Mouse (Mus musculus) liver, embryonic 14.5 days (tissue): Measurements from ENCODE around the gene Xpo6. TPM values are rescaled to one million over a fixed set of nuclear protein-coding genes. Genes with fewer than 3 reads are reported as not detected.
A peak's percentile ranks its signal among the peaks of the same experiment; 100 is the strongest.

Experiments used
- ATAC-seq: fragments of 200-750 bp; cut with Nextera tagmentation; 2 replicates; pipeline ENCODE4 v1.8.0; 2017; ENCODE audit warnings: moderate number of reproducible peaks, mild to moderate bottlenecking, moderate library complexity; ENCODE audit not compliant: insufficient read depth
- DNase-seq, 3 experiments: peaks; one replicate each; pipeline ENCODE4 v3.0.0-alpha.2; 2012 to 2013; ENCODE audit warnings: low read depth in 3 of 3, low spot score in 3 of 3
- H3K27ac ChIP-seq: fragments of 300-500 bp; sonication (generic); 2 replicates; pipeline ENCODE4 v1.5.1; 2014; ENCODE audit warnings: moderate library complexity, mild to moderate bottlenecking, control low read depth, inconsistent platforms
- H3K27me3 ChIP-seq: fragments of 300-500 bp; sonication (generic); 2 replicates; pipeline ENCODE4 v1.6.1; 2014; ENCODE audit warnings: mild to moderate bottlenecking, low read length, moderate library complexity; ENCODE audit not compliant: control insufficient read depth, insufficient read depth
- H3K36me3 ChIP-seq: fragments of 300-500 bp; sonication (generic); replicated peaks from 2 replicates; pipeline ENCODE4 v1.6.1; 2014; ENCODE audit warnings: low read depth; ENCODE audit not compliant: control insufficient read depth, insufficient read depth
- H3K4me1 ChIP-seq, 2 experiments: fragments of 200-500 bp in 1 of 2; fragments of 300-500 bp in 1 of 2; sonication (generic) in 1 of 2; replicated peaks; 2 replicates each; pipeline ENCODE4 v1.6.1; 2012 to 2014; ENCODE audit warnings: antibody characterized with exemption in 1 of 2, inconsistent platforms in 1 of 2, low read length in 1 of 2; ENCODE audit not compliant: control insufficient read depth in 2 of 2, insufficient read depth in 2 of 2
- H3K4me2 ChIP-seq: fragments of 300-500 bp; sonication (generic); 2 replicates; pipeline ENCODE4 v1.6.1; 2014; ENCODE audit warnings: low read depth, mild to moderate bottlenecking, control low read depth, moderate library complexity
- H3K4me3 ChIP-seq, 2 experiments: fragments of 200-500 bp in 1 of 2; fragments of 300-500 bp in 1 of 2; sonication (generic) in 1 of 2; 2 replicates each; pipeline ENCODE4 v1.5.1; 2012 to 2014; ENCODE audit warnings: low read depth in 2 of 2, low read length in 2 of 2, mild to moderate bottlenecking in 2 of 2, control low read depth in 1 of 2, inconsistent platforms in 1 of 2, moderate library complexity in 1 of 2; ENCODE audit not compliant: insufficient read depth in 1 of 2
- H3K9ac ChIP-seq: fragments of 300-500 bp; sonication (generic); replicated peaks from 2 replicates; pipeline ENCODE4 v1.6.1; 2014; ENCODE audit warnings: mild to moderate bottlenecking, control low read depth, moderate library complexity
- H3K9me3 ChIP-seq: fragments of 300-500 bp; sonication (generic); 2 replicates; pipeline ENCODE4 v1.6.1; 2016; ENCODE audit warnings: low read length, mixed read lengths; ENCODE audit not compliant: control insufficient read depth
- CTCF ChIP-seq: IDR thresholded peaks from 2 replicates; pipeline ENCODE4 v1.5.1; 2016; ENCODE audit warnings: antibody characterized with exemption, low read depth, control low read depth
- EP300 ChIP-seq: IDR thresholded peaks from 2 replicates; pipeline ENCODE4 v1.6.1; 2016; ENCODE audit warnings: antibody characterized with exemption, low read depth
- WGBS: fragments of 180-500 bp; shearing (Covaris S2); extraction: QIAGEN DNeasy Blood & Tissue Kit; methylation state at CpG from one replicate; pipeline ENCODE4 v1.1.7; 2014; ENCODE audit not compliant: insufficient replicate concordance; 5-methylcytosine and 5-hydroxymethylcytosine counted together
- polyA plus RNA-seq, 2 experiments: library from polyadenylated mRNA; depleted of rRNA in 1 of 2; stranded (reverse) in 1 of 2; unstranded in 1 of 2; fragments of >200 nt; fragmentation: Nextera tagmentation in 1 of 2; extraction: Ambion mirVana in 1 of 2; gene quantifications; 2 replicates each; pipeline versions ENCODE4 v1.2.1 to v1.2.3; 2012 to 2014

Gene Xpo6
- polyA plus RNA-seq, 2 experiments, result 18.2 to 47.5 TPM

DNA sequence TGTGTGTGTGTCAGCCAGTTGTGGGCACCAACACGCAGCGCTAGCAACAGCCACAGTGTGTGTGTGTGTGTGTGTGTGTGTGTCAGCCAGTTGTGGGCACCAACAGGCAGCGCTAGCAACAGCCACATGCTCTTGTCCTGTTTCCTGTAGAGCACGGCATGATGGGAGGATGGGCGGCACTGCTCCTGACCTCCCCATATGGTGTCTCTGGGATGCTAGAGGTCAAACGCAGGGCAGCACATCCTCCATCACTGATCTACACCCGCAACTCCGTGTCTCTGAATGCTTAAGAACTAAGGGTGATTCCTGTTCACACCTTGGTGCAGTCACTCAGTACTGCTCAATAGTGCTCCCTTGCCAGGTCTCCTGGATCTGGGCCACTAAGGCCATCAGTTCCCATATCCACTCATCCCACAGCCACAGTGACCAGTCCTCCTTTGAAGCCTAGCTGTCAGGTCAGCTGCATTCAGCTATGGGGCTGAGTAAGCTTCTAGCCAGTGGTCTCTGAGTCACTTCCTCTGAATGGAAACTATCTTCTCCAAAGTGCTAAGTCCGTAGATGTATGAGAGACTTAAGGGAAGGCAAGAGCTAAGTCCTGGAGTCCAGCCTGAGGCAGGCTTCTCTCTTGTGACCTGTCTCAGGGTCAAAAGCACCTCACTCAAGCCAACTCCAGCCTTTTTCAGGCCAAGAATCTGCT, 102.9 kb downstream of the Xpo6 start:
- Histone ChIP-seq H3K27me3 (no peaks in the 10 kb centered on the region), H3K9ac (no peak overlapping the region), H3K9me3 (no peaks in the 10 kb centered on the region), H3K27ac (no peak overlapping the region), H3K4me1 (no peaks in the 10 kb centered on the region), H3K36me3 (peaks cover 13% of the 10 kb centered on the region; the same call in 1 of the 2 replicates), H3K4me3 (no peak overlapping the region), H3K4me2 (no peak overlapping the region)
- ATAC-seq (0 out of 2 replicates have a peak, but pooled peaks have one; percentile 19), DNase-seq (no peak)
- TF ChIP-seq EP300 (no peak), CTCF (no peak)
- WGBS, result 67% methylated on average over 7 of the region's 9 CpGs

DNA sequence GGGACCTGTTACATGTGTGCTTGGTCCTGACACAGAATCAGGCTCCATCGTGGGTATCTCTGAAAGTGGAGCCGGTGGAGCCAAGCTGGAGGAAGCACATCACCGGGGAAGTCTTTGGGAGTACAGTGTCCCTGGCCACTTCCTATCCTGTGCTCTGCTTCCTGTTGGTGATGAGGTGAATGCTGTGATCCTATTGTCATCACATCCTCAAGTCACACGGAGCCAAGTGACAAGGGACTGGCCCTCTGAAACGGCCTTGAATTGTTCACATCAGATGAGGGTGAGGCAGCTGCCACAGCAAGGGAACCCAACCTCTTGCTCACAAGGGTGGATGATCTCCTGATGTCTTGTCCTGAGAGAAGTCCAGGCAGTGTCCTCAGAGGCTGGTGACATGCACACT, 103.7 kb downstream of the Xpo6 start:
- DNase-seq (no peak), ATAC-seq (no peak)
- Histone ChIP-seq H3K4me2 (no peak overlapping the region), H3K9me3 (no peaks in the 10 kb centered on the region), H3K9ac (no peak overlapping the region), H3K4me3 (no peak overlapping the region), H3K27me3 (no peaks in the 10 kb centered on the region), H3K36me3 (peaks cover 8% of the 10 kb centered on the region; the same call in 1 of the 2 replicates), H3K4me1 (no peaks in the 10 kb centered on the region), H3K27ac (no peak overlapping the region)
- WGBS, result 37% methylated on average over 5 of the region's 5 CpGs
- TF ChIP-seq CTCF (no peak), EP300 (no peak)

DNA sequence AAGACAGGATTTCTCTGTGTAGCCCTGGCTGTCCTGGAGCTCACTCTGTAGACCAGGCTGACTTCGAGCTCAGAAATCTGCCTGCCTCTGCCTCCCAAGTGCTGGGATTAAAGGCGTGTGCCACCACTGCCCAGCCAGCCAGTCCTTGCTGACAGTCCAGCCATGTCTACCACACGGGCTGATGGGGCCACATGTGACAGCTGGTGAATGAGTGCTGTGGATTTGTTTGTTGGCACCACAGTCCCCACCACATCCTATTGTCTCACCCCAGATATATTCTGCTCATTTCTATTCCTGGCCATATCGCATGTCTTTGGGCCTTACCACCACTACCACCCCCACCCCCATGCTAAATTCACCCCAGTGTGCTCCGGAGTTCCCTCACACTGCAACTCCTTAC, 105.6 kb downstream of the Xpo6 start:
- no peaks in the 10 kb centered on the region for H3K4me1 ChIP-seq
- H3K27ac ChIP-seq, result no peak overlapping the region
- H3K27me3 ChIP-seq, result no peaks in the 10 kb centered on the region
- no peak for ATAC-seq
- no peak overlapping the region for H3K4me2 ChIP-seq
- 64% methylated on average over 5 of the region's 5 CpGs for WGBS
- H3K4me3 ChIP-seq, result no peak overlapping the region
- no peaks in the 10 kb centered on the region for H3K9me3 ChIP-seq
- no peak overlapping the region for H3K9ac ChIP-seq
- TF ChIP-seq EP300 (no peak), CTCF (no peak)
- no peaks in the 10 kb centered on the region for H3K36me3 ChIP-seq
- no peak for DNase-seq

GRCm38 (mm10) chr7:126093162-126093561, 107.1 kb downstream of the Xpo6 start:
- Histone ChIP-seq H3K9ac (no peak overlapping the region), H3K4me2 (no peak overlapping the region), H3K36me3 (no peaks in the 10 kb centered on the region), H3K9me3 (no peaks in the 10 kb centered on the region), H3K27me3 (no peaks in the 10 kb centered on the region), H3K4me3 (no peak overlapping the region), H3K4me1 (no peaks in the 10 kb centered on the region), H3K27ac (no peak overlapping the region)
- no peak for ATAC-seq
- TF ChIP-seq CTCF, result no peak
- TF ChIP-seq EP300, result no peak
- WGBS, result 29% methylated on average over 3 of the region's 3 CpGs
- DNase-seq, result no peak

GRCm38 (mm10) chr7:126089782-126090181, 110.5 kb downstream of the Xpo6 start:
- ATAC-seq (no peak), DNase-seq (peak; percentile 20 to 41 (median 35))
- Histone ChIP-seq H3K9me3 (no peaks in the 10 kb centered on the region), H3K27ac (no peak overlapping the region), H3K27me3 (no peaks in the 10 kb centered on the region), H3K4me3 (no peak overlapping the region), H3K9ac (no peak overlapping the region), H3K36me3 (no peaks in the 10 kb centered on the region), H3K4me2 (no peak overlapping the region), H3K4me1 (no peaks in the 10 kb centered on the region)
- TF ChIP-seq EP300, result no peak
- peak; percentile 88 for TF ChIP-seq CTCF
- WGBS, result 9% methylated on average over 6 of the region's 6 CpGs
